Mouse (Mus musculus) MN1 (cell line): ENCODE measurements around the gene Tenm4.

ENCODE experiments used
- DNase-seq: peaks from one replicate; pipeline ENCODE4 v3.0.0-alpha.2; 2016; ENCODE audit warnings: low spot score

Tenm4 gene

GRCm38 (mm10) chr7:96476987-96477613 lies 306.1 kb downstream of the Tenm4 start:
- DNase-seq, result no peak

- DNase-seq, result peak; percentile 25
These were observed 308.1 kb downstream of the Tenm4 start for GRCm38 (mm10) chr7:96479139-96479538.

GRCm38 (mm10) chr7:96480351-96480983 lies 309.4 kb downstream of the Tenm4 start:
- no peak for DNase-seq

GRCm38 (mm10) chr7:96482953-96483352 lies 311.9 kb downstream of the Tenm4 start:
- no peak for DNase-seq

- no peak for DNase-seq
These were observed 313.0 kb downstream of the Tenm4 start for GRCm38 (mm10) chr7:96484006-96484581.

GRCm38 (mm10) chr7:96489348-96490076 lies 318.5 kb downstream of the Tenm4 start:
- DNase-seq, result no peak

- DNase-seq, result no peak
These were observed 320.9 kb downstream of the Tenm4 start for GRCm38 (mm10) chr7:96491896-96492295.

GRCm38 (mm10) chr7:96492696-96493095 lies 321.6 kb downstream of the Tenm4 start:
- no peak for DNase-seq

- DNase-seq, result peak; percentile 18
These were observed 323.0 kb downstream of the Tenm4 start for GRCm38 (mm10) chr7:96494057-96494456.

- no peak for DNase-seq
These were observed 329.1 kb downstream of the Tenm4 start for GRCm38 (mm10) chr7:96500108-96500507.

- DNase-seq, result peak; percentile 66
These were observed 329.8 kb downstream of the Tenm4 start for GRCm38 (mm10) chr7:96500797-96501196.

GRCm38 (mm10) chr7:96502321-96502973 lies 331.4 kb downstream of the Tenm4 start:
- no peak for DNase-seq

- DNase-seq, result peak; percentile 78
These were observed 334.5 kb downstream of the Tenm4 start for GRCm38 (mm10) chr7:96505538-96505937.

- DNase-seq, result no peak
These were observed 336.0 kb downstream of the Tenm4 start for GRCm38 (mm10) chr7:96507046-96507445.

GRCm38 (mm10) chr7:96510396-96510795 lies 339.4 kb downstream of the Tenm4 start:
- no peak for DNase-seq

GRCm38 (mm10) chr7:96511018-96511609 lies 340.1 kb downstream of the Tenm4 start:
- no peak for DNase-seq

GRCm38 (mm10) chr7:96511953-96512511 lies 341.0 kb downstream of the Tenm4 start:
- no peak for DNase-seq

GRCm38 (mm10) chr7:96519216-96519615 lies 348.2 kb downstream of the Tenm4 start:
- DNase-seq, result peak; percentile 65

GRCm38 (mm10) chr7:96521956-96522355 lies 350.9 kb downstream of the Tenm4 start:
- DNase-seq, result peak; percentile 63

GRCm38 (mm10) chr7:96523673-96524072 lies 352.6 kb downstream of the Tenm4 start:
- no peak for DNase-seq

- DNase-seq, result peak; percentile 64
These were observed 353.6 kb downstream of the Tenm4 start for GRCm38 (mm10) chr7:96524486-96525205.
